Mouse (Mus musculus) limb, embryonic 10.5 days (tissue): Measurements from ENCODE around the gene Rab31. TPM values are rescaled to one million over a fixed set of nuclear protein-coding genes. Genes with fewer than 3 reads are reported as not detected.
A peak's percentile ranks its signal among the peaks of the same experiment; 100 is the strongest.
"Not testable (repeated sequence)": the region's sequence is repeated elsewhere in the genome, so short reads cannot be mapped to it uniquely, and the experiment has no call there.

Experiments
- DNase-seq: peaks from one replicate; pipeline ENCODE4 v3.0.0-alpha.2; 2017; ENCODE audit warnings: low spot score
- H3K27ac ChIP-seq: fragments of 300-500 bp; sonication (generic); 2 replicates; pipeline ENCODE4 v1.5.1; 2016; ENCODE audit warnings: mild to moderate bottlenecking
- H3K27me3 ChIP-seq: fragments of 300-500 bp; sonication (generic); 2 replicates; pipeline ENCODE4 v1.6.1; 2016; ENCODE audit warnings: low read depth, mild to moderate bottlenecking; ENCODE audit not compliant: poor library complexity, severe bottlenecking
- H3K36me3 ChIP-seq: fragments of 300-500 bp; sonication (generic); 2 replicates; pipeline ENCODE4 v1.6.1; 2016; ENCODE audit warnings: mild to moderate bottlenecking, moderate library complexity
- H3K4me1 ChIP-seq: fragments of 300-500 bp; sonication (generic); 2 replicates; pipeline ENCODE4 v1.6.1; 2016
- H3K4me3 ChIP-seq: fragments of 300-500 bp; sonication (generic); 2 replicates; pipeline ENCODE4 v1.5.1; 2016; ENCODE audit warnings: mild to moderate bottlenecking, moderate library complexity
- H3K9me3 ChIP-seq: fragments of 300-500 bp; sonication (generic); replicated peaks from 2 replicates; pipeline ENCODE4 v1.6.1; 2016; ENCODE audit warnings: mild to moderate bottlenecking
- WGBS: fragments of 180-500 bp; shearing (Covaris S2); methylation state at CpG from one replicate; pipeline ENCODE4 v1.1.7; 2016; 5-methylcytosine and 5-hydroxymethylcytosine counted together
- polyA plus RNA-seq: library from polyadenylated mRNA; unstranded; fragments of >200 nt; fragmentation: Nextera tagmentation; extraction: Ambion mirVana; gene quantifications from 2 replicates; pipeline ENCODE4 v1.2.1, GENCODE M21; 2016

Rab31 gene
- polyA plus RNA-seq, 1 experiment from 2014 or later, result 52.3 TPM

- no peak for DNase-seq
- Histone ChIP-seq H3K9me3 (no peaks in the 10 kb centered on the region), H3K36me3 (no peaks in the 10 kb centered on the region), H3K4me1 (peaks cover 13% of the 10 kb centered on the region), H3K27ac (no peak within 1 kb of the TSS), H3K27me3 (no peaks in the 10 kb centered on the region), H3K4me3 (no peak within 1 kb of the TSS)
- 90% methylated on average over 11 of the region's 11 CpGs for WGBS
These were observed 130.8 kb downstream of the Rab31 start, which contains the start of gene Txndc2 for GRCm38 (mm10) chr17:65641734-65642218. TSS of gene Txndc2 (minus strand) at chr17:65642168.

- Histone ChIP-seq H3K4me1 (peaks cover 13% of the 10 kb centered on the region), H3K36me3 (no peaks in the 10 kb centered on the region), H3K27me3 (no peaks in the 10 kb centered on the region), H3K27ac (no peak overlapping the region), H3K9me3 (no peaks in the 10 kb centered on the region), H3K4me3 (no peak overlapping the region)
- 77% methylated on average over 1 of the region's 1 CpGs for WGBS
- DNase-seq, result no peak
These were observed 133.4 kb downstream of the Rab31 start for GRCm38 (mm10) chr17:65639144-65639543.

- WGBS, result 84% methylated on average over 14 of the region's 14 CpGs
- Histone ChIP-seq H3K27me3 (no peaks in the 10 kb centered on the region), H3K27ac (no peak overlapping the region), H3K4me3 (no peak overlapping the region), H3K36me3 (no peaks in the 10 kb centered on the region), H3K9me3 (no peaks in the 10 kb centered on the region), H3K4me1 (no peaks in the 10 kb centered on the region)
- no peak for DNase-seq
These were observed 136.7 kb downstream of the Rab31 start for GRCm38 (mm10) chr17:65635715-65636360.

- Histone ChIP-seq H3K9me3 (no peaks in the 10 kb centered on the region), H3K36me3 (no peaks in the 10 kb centered on the region), H3K4me3 (no peak overlapping the region), H3K4me1 (no peaks in the 10 kb centered on the region), H3K27me3 (no peaks in the 10 kb centered on the region), H3K27ac (no peak overlapping the region)
- WGBS, result 85% methylated on average over 6 of the region's 6 CpGs
- DNase-seq, result no peak
These were observed 142.6 kb downstream of the Rab31 start for GRCm38 (mm10) chr17:65629943-65630342.

GRCm38 (mm10) chr17:65628823-65629532, 143.6 kb downstream of the Rab31 start:
- H3K4me3 ChIP-seq, H3K27ac ChIP-seq, DNase-seq, H3K36me3 ChIP-seq, H3K4me1 ChIP-seq, H3K9me3 ChIP-seq, H3K27me3 ChIP-seq: not testable (repeated sequence)
- WGBS, result 81% methylated on average over 13 of the region's 13 CpGs

- 91% methylated on average over 6 of the region's 6 CpGs for WGBS
- no peak overlapping the region for H3K4me3 ChIP-seq
- DNase-seq, result no peak
- no peak overlapping the region for H3K27ac ChIP-seq
- H3K9me3 ChIP-seq, result no peaks in the 10 kb centered on the region
- no peaks in the 10 kb centered on the region for H3K4me1 ChIP-seq
- no peaks in the 10 kb centered on the region for H3K36me3 ChIP-seq
- no peaks in the 10 kb centered on the region for H3K27me3 ChIP-seq
These were observed 146.3 kb downstream of the Rab31 start for GRCm38 (mm10) chr17:65626301-65626700.

- no peaks in the 10 kb centered on the region for H3K9me3 ChIP-seq
- no peaks in the 10 kb centered on the region for H3K36me3 ChIP-seq
- H3K27me3 ChIP-seq, result no peaks in the 10 kb centered on the region
- no peaks in the 10 kb centered on the region for H3K4me1 ChIP-seq
- H3K27ac ChIP-seq, result no peak overlapping the region
- no peak overlapping the region for H3K4me3 ChIP-seq
- no peak for DNase-seq
- 88% methylated on average over 6 of the region's 6 CpGs for WGBS
These were observed 147.0 kb downstream of the Rab31 start for GRCm38 (mm10) chr17:65625563-65625962.

- Histone ChIP-seq H3K9me3 (no peaks in the 10 kb centered on the region), H3K27me3 (no peaks in the 10 kb centered on the region), H3K4me3 (no peak overlapping the region), H3K27ac (no peak overlapping the region), H3K4me1 (no peaks in the 10 kb centered on the region), H3K36me3 (no peaks in the 10 kb centered on the region)
- no peak for DNase-seq
These were observed 149.4 kb downstream of the Rab31 start for GRCm38 (mm10) chr17:65623130-65623529.

GRCm38 (mm10) chr17:65618431-65618830, 154.1 kb downstream of the Rab31 start:
- no peaks in the 10 kb centered on the region for H3K9me3 ChIP-seq
- WGBS, result 92% methylated on average over 2 of the region's 2 CpGs
- H3K27me3 ChIP-seq, result no peaks in the 10 kb centered on the region
- H3K27ac ChIP-seq, result no peak overlapping the region
- H3K36me3 ChIP-seq, result no peaks in the 10 kb centered on the region
- no peak for DNase-seq
- H3K4me3 ChIP-seq, result no peak overlapping the region
- H3K4me1 ChIP-seq, result no peaks in the 10 kb centered on the region

- Histone ChIP-seq H3K36me3 (no peaks in the 10 kb centered on the region), H3K4me3 (no peak overlapping the region), H3K27ac (no peak overlapping the region), H3K9me3 (no peaks in the 10 kb centered on the region), H3K27me3 (no peaks in the 10 kb centered on the region), H3K4me1 (peaks cover 10% of the 10 kb centered on the region)
- no peak for DNase-seq
- WGBS, result 59% methylated on average over 3 of the region's 3 CpGs
These were observed 156.9 kb downstream of the Rab31 start for GRCm38 (mm10) chr17:65615678-65616077.

- Histone ChIP-seq H3K4me3 (peak overlapping the region; percentile 98), H3K27me3 (no peaks in the 10 kb centered on the region), H3K4me1 (peaks cover 12% of the 10 kb centered on the region), H3K27ac (peak overlapping the region; percentile 98), H3K36me3 (peaks cover 2% of the 10 kb centered on the region), H3K9me3 (no peaks in the 10 kb centered on the region)
- WGBS, result 3% methylated on average over 9 of the region's 9 CpGs
- DNase-seq, result no peak
These were observed 158.1 kb downstream of the Rab31 start for GRCm38 (mm10) chr17:65614431-65614830.

GRCm38 (mm10) chr17:65613463-65614412, 158.8 kb downstream of the Rab31 start, which contains the start of gene Vapa:
TSS of gene Vapa (minus strand) at chr17:65613555.
- peaks cover 19% of the 10 kb centered on the region for H3K4me1 ChIP-seq
- peak; percentile 99 for DNase-seq
- peak within 1 kb of the TSS; percentile 98 for H3K4me3 ChIP-seq
- no peaks in the 10 kb centered on the region for H3K9me3 ChIP-seq
- peaks cover 5% of the 10 kb centered on the region for H3K36me3 ChIP-seq
- H3K27ac ChIP-seq, result peak within 1 kb of the TSS; percentile 98
- no peaks in the 10 kb centered on the region for H3K27me3 ChIP-seq
- under 1% methylated on average over 84 of the region's 85 CpGs for WGBS

GRCm38 (mm10) chr17:65613142-65613462, 159.4 kb downstream of the Rab31 start:
- Histone ChIP-seq H3K36me3 (peaks cover 5% of the 10 kb centered on the region), H3K4me3 (peak overlapping the region; percentile 98), H3K27me3 (no peaks in the 10 kb centered on the region), H3K9me3 (no peaks in the 10 kb centered on the region), H3K27ac (peak overlapping the region; percentile 98), H3K4me1 (peaks cover 22% of the 10 kb centered on the region)
- DNase-seq, result no peak
- WGBS, result under 1% methylated on average over 41 of the region's 42 CpGs
